Mouse (Mus musculus) CD4-positive, CD25-positive, alpha-beta regulatory T cell, adult 9 weeks (primary cell): Measurements from ENCODE around the gene Olfr456. TPM values are rescaled to one million over a fixed set of nuclear protein-coding genes. Genes with fewer than 3 reads are reported as not detected.

ENCODE experiments used
- polyA plus RNA-seq: library from polyadenylated mRNA; unstranded; fragments of 100-300 nt; shearing (Covaris generic); gene quantifications from one replicate; pipeline ENCODE4 v1.2.1, GENCODE M21; 2017

Olfr456 gene
- polyA plus RNA-seq, result not detected

GRCm38 (mm10) chr6:42487114-42487513, at the start of gene Olfr456:
TSS of gene Olfr456 (minus strand) at chr6:42487214.

GRCm38 (mm10) chr6:42476235-42476634, 10.8 kb downstream of the Olfr456 start, which contains the start of gene Olfr457:
TSS of gene Olfr457 (minus strand) at chr6:42476335.

GRCm38 (mm10) chr6:42465096-42465495, 21.9 kb downstream of the Olfr456 start, which contains the start of gene Olfr458:
TSS of gene Olfr458 (minus strand) at chr6:42465196.

Other genes with a start within 250 kb of the Olfr456 start
- gene Gstk1, start 241.3 kb downstream of the Olfr456 start, polyA plus RNA-seq, result 15.6 TPM
- gene Tmem139, start 225.2 kb downstream of the Olfr456 start, polyA plus RNA-seq, result not detected
- 79.9 TPM for gene Casp2, start 222.2 kb downstream of the Olfr456 start, polyA plus RNA-seq
- not detected for gene Clcn1, start 200.5 kb downstream of the Olfr456 start, polyA plus RNA-seq
- gene Fam131b, start 162.6 kb downstream of the Olfr456 start, polyA plus RNA-seq, result not detected
- 53.3 TPM for gene Zyx, start 137.6 kb downstream of the Olfr456 start, polyA plus RNA-seq
- gene Epha1, start 113.9 kb downstream of the Olfr456 start, polyA plus RNA-seq, result 0.21 TPM
- gene Tas2r143, start 87.0 kb downstream of the Olfr456 start, polyA plus RNA-seq, result not detected
- gene Tas2r135, start 81.8 kb downstream of the Olfr456 start, polyA plus RNA-seq, result not detected
- gene Tas2r126, start 52.7 kb downstream of the Olfr456 start, polyA plus RNA-seq, result not detected
- not detected for gene Olfr458, start 22.0 kb downstream of the Olfr456 start, polyA plus RNA-seq
- not detected for gene Olfr457, start 10.9 kb downstream of the Olfr456 start, polyA plus RNA-seq
- not detected for gene Olfr455, start 60.4 kb upstream of the Olfr456 start, polyA plus RNA-seq
- not detected for gene Tcaf3, start 110.5 kb upstream of the Olfr456 start, polyA plus RNA-seq
- 0.06 TPM for gene Tcaf2, start 158.0 kb upstream of the Olfr456 start, polyA plus RNA-seq
- 0.10 TPM for gene Tcaf1, start 222.9 kb upstream of the Olfr456 start, polyA plus RNA-seq